Mouse (Mus musculus): ENCODE data around the gene Zfr2.

DNA sequence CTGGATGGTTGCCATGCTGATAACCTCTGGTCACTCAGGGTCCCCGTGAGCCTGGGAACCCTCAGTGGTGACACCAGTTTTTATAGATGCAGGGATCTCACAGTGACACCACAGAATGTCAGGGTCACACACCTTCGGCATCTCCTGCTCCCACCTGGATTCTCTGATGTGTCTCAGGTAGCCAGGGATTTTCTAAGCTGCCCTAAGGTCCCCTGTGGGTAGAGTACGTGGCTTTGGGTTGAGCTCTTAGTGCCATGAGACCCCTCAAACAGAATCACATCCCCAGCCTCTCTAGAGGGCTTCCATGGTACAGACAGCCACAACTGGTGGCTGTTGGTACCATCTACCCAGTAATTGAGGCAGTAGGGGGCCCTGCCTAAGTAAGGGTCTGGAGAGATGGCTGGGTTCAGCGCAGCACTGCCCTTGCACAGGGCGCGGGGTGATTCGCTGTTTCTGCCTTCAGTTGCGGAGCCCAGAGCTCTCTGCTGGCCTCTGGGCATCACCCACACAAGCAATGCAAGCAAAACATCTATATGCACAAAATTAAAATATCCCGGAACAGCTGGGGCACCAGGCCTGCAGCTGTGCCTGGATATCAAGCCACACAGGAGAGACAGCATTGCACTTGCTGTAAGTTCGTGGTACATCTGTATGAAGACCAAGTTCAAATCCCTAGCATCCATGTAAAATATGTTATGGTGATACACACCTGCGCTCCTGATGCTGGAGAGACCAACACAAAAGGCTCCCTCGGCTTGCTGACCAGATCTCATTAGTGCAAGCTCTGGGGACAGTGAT, 3.7 kb downstream of the Zfr2 start:
- no peak for TF ChIP-seq CTCF (IDR thresholded peaks at IDR 0.05; ENCODE audit: control insufficient read depth, insufficient read depth, insufficient replicate concordance, low read depth, low read length)
- TF ChIP-seq POLR2A (IDR thresholded peaks at IDR 0.05; ENCODE audit: control insufficient read depth, low read depth, low read length) = no peak

Data from testis, adult 2 months (tissue).